Mouse (Mus musculus) midbrain, postnatal 0 days (tissue): ENCODE measurements around the gene Gsdma. TPM values are rescaled to one million over a fixed set of nuclear protein-coding genes. Genes with fewer than 3 reads are reported as not detected.
A peak's percentile ranks its signal among the peaks of the same experiment; 100 is the strongest.

Source experiments
- ATAC-seq: fragments of 200-750 bp; cut with Nextera tagmentation; 2 replicates; pipeline ENCODE4 v1.8.0; 2017; ENCODE audit warnings: moderate number of reproducible peaks, mild to moderate bottlenecking, moderate TSS enrichment, moderate library complexity; ENCODE audit not compliant: low FRiP score
- DNase-seq: peaks from one replicate; pipeline ENCODE4 v3.0.0-alpha.2; 2015; ENCODE audit warnings: low spot score
- H3K27ac ChIP-seq: fragments of 300-500 bp; sonication (generic); 2 replicates; pipeline ENCODE4 v1.5.1; 2014; ENCODE audit warnings: low read depth, mild to moderate bottlenecking, low read length, mixed read lengths
- H3K27me3 ChIP-seq: fragments of 300-500 bp; sonication (generic); 2 replicates; pipeline ENCODE4 v1.6.1; 2014; ENCODE audit warnings: low read length, control low read depth, mixed read lengths; ENCODE audit not compliant: insufficient read depth
- H3K36me3 ChIP-seq: fragments of 300-500 bp; sonication (generic); 2 replicates; pipeline ENCODE4 v1.6.1; 2014; ENCODE audit warnings: low read length, control low read depth, mixed read lengths; ENCODE audit not compliant: insufficient read depth
- H3K4me1 ChIP-seq: fragments of 300-500 bp; sonication (generic); 2 replicates; pipeline ENCODE4 v1.6.1; 2014; ENCODE audit warnings: mild to moderate bottlenecking, control low read depth, antibody characterized with exemption, low read length, mixed read lengths; ENCODE audit not compliant: insufficient read depth
- H3K4me2 ChIP-seq: fragments of 300-500 bp; sonication (generic); 2 replicates; pipeline ENCODE4 v1.6.1; 2014; ENCODE audit warnings: low read depth, mild to moderate bottlenecking, low read length, mixed read lengths; ENCODE audit not compliant: poor library complexity, severe bottlenecking
- H3K4me3 ChIP-seq: fragments of 300-500 bp; sonication (generic); 2 replicates; pipeline ENCODE4 v1.5.1; 2014; ENCODE audit warnings: low read depth, mild to moderate bottlenecking, low read length, moderate library complexity
- H3K9ac ChIP-seq: fragments of 300-500 bp; sonication (generic); replicated peaks from 2 replicates; pipeline ENCODE4 v1.6.1; 2014; ENCODE audit warnings: mild to moderate bottlenecking, low read length, moderate library complexity, mixed read lengths; ENCODE audit not compliant: poor library complexity, severe bottlenecking
- H3K9me3 ChIP-seq: fragments of 300-500 bp; sonication (generic); 2 replicates; pipeline ENCODE4 v1.6.1; 2016; ENCODE audit warnings: low read length, control low read depth
- CTCF ChIP-seq: IDR thresholded peaks from 2 replicates; pipeline ENCODE4 v1.5.1; 2016; ENCODE audit warnings: antibody characterized with exemption, mild to moderate bottlenecking
- WGBS: fragments of 180-500 bp; shearing (Covaris S2); extraction: QIAGEN DNeasy Blood & Tissue Kit; methylation state at CpG from one replicate; pipeline ENCODE4 v1.1.7; 2014; 5-methylcytosine and 5-hydroxymethylcytosine counted together
- polyA plus RNA-seq: library from polyadenylated mRNA; unstranded; fragments of >200 nt; fragmentation: Nextera tagmentation; extraction: Ambion mirVana; gene quantifications from 2 replicates; pipeline ENCODE4 v1.2.1, GENCODE M21; 2015
- total RNA-seq: library from RNA; depleted of rRNA; stranded (reverse); fragments of >200 nt; gene quantifications from 2 replicates; pipeline ENCODE4 v1.2.3, GENCODE M21; 2014; rRNA removed

The Gsdma gene
- total and polyA plus RNA-seq, 2 experiments from 2014 or later, result 0.05 TPM; not detected in 1

DNA sequence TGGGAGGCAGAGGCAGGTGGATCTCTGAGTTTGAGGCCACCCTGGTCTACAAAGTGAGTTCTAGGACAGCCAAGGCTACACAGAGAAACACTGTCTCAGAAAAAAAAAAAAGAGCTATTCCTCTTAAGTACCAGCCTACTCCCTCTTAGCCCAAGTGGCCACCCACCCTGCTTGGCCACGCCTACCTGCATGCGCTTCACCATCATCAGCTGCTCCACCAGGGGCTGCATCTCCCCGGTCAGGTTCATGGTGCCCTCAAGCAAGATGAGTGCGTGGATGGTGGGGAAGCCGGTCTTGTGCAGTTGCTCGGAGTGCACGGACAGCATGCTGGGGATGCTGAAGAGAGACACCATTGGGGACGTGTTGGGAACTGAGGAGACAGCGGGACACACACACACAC lies 51.8 kb downstream of the Gsdma start:
- Histone ChIP-seq H3K4me3 (no peak overlapping the region), H3K27ac (no peak overlapping the region), H3K4me2 (no peak overlapping the region), H3K36me3 (peaks cover 52% of the 10 kb centered on the region), H3K27me3 (no peaks in the 10 kb centered on the region), H3K4me1 (no peaks in the 10 kb centered on the region), H3K9ac (no peak overlapping the region), H3K9me3 (no peaks in the 10 kb centered on the region)
- ATAC-seq (no peak), DNase-seq (no peak)
- TF ChIP-seq CTCF, result no peak
- WGBS, result 95% methylated on average over 9 of the region's 9 CpGs

DNA sequence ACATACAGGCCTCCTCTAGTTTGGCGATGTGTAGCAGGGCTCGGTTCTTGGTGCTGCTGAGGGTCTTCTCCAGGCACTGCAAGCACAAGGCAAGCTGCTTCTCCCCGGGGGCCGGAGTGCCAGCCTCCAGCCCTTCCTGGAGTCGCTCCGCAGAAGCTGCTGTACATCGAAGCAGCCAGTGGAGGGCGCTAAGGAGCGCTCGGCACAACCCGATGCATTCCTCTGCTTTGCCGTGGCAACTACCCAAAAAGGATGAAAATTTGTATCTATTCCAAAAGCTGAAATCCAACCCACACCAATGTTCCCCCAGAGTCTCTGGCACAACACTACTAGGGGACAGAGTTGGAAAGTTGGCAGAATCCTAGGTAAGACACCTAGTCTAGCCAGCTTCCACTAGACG lies 53.8 kb downstream of the Gsdma start:
- H3K4me3 ChIP-seq, result no peak overlapping the region
- H3K4me2 ChIP-seq, result no peak overlapping the region
- no peak overlapping the region for H3K27ac ChIP-seq
- H3K9me3 ChIP-seq, result no peaks in the 10 kb centered on the region
- ATAC-seq, result no peak
- no peaks in the 10 kb centered on the region for H3K4me1 ChIP-seq
- peak; percentile 81 for TF ChIP-seq CTCF
- 15% methylated on average over 13 of the region's 13 CpGs for WGBS
- no peak overlapping the region for H3K9ac ChIP-seq
- H3K27me3 ChIP-seq, result no peaks in the 10 kb centered on the region
- peaks cover 43% of the 10 kb centered on the region for H3K36me3 ChIP-seq
- DNase-seq, result peak; percentile 80

DNA sequence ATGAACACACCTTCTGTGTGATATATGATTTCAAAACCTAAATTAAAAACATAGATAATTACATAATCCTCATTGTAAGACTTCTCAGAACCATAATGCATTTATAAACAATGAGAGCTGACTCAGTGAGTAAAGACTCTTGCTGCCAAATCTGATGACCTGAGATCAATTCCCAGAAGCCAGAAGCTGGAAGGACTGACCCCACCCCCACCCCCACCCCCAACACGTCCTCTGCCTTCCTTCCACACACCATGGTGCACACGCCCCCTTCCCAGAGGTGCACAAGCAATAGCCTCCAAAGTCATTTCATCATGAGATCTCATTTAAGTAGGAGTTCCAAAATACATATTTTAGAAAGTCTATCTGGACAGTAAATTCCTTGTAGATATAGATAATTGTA lies 56.6 kb downstream of the Gsdma start:
- no peak overlapping the region for H3K9ac ChIP-seq
- WGBS, result 75% methylated on average over 2 of the region's 2 CpGs
- H3K9me3 ChIP-seq, result no peaks in the 10 kb centered on the region
- H3K4me1 ChIP-seq, result no peaks in the 10 kb centered on the region
- no peaks in the 10 kb centered on the region for H3K27me3 ChIP-seq
- no peak for ATAC-seq
- peaks cover 38% of the 10 kb centered on the region for H3K36me3 ChIP-seq
- H3K4me3 ChIP-seq, result no peak overlapping the region
- no peak overlapping the region for H3K27ac ChIP-seq
- no peak for DNase-seq
- no peak for TF ChIP-seq CTCF
- H3K4me2 ChIP-seq, result no peak overlapping the region

DNA sequence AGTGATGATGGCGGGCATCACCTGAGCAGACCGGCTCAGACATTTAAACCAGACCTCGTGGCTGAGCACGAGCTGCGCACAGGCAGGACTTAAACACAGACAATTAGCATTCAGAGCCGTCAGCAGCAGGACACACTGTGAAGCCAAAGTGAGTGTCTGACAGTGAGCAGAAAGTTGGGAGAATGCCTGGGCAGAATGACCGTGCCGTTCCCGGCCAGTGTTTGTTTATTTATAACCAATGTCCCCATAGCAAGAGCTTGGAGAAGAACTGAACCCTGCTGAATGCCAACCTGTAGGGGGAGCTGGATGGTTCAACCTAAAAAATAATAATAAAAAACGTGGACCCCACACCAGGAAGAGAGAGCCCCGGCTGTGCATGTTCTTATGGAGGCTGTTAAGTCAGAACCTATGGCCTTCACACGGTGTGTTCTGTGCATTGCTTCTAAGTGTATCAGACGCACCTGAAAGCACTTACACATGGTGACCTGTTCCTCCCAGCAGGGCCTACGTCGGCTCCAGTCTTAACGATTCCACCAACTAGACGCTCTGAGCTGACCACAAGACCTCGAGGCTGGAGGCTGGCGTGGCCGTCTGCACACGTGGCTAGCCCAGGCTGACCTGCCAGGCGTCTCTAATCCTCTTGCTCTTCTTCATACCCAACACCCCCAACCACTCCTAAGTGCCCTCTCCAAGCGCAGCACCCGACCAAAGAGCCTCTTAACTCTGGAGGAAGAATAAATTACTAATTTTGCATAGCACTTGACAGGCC lies 57.5 kb downstream of the Gsdma start:
- Histone ChIP-seq H3K4me3 (no peak overlapping the region), H3K9ac (no peak overlapping the region), H3K9me3 (no peaks in the 10 kb centered on the region), H3K4me2 (no peak overlapping the region), H3K36me3 (peaks cover 34% of the 10 kb centered on the region), H3K4me1 (no peaks in the 10 kb centered on the region), H3K27me3 (no peaks in the 10 kb centered on the region), H3K27ac (no peak overlapping the region)
- DNase-seq (peak; percentile 73), ATAC-seq (peak; percentile 31; the same call in 1 of the 2 replicates)
- peak; percentile 62 for TF ChIP-seq CTCF
- WGBS, result 66% methylated on average over 24 of the region's 24 CpGs

DNA sequence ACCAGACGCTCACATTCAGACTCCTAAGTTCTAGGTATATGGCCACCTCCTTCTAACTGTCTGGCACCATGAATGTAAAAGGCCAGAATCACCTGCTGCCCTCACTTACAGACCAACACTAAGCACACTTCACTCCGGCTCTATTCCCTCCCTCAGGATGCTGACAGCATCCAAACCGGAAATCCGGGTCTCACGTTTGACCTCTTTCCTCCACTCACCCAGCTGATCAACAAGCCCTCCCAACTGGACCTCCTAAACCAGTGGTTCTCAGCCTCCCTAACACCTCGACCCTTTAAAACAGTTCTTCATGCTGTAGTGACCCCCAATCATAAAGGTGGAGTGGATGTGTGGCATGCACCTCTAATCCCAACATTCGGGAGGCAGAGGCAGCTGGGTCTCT lies 58.9 kb downstream of the Gsdma start:
- ATAC-seq (no peak), DNase-seq (no peak)
- no peak overlapping the region for H3K4me2 ChIP-seq
- H3K9ac ChIP-seq, result no peak overlapping the region
- no peak overlapping the region for H3K27ac ChIP-seq
- no peaks in the 10 kb centered on the region for H3K4me1 ChIP-seq
- 83% methylated on average over 7 of the region's 7 CpGs for WGBS
- TF ChIP-seq CTCF, result no peak
- H3K27me3 ChIP-seq, result no peaks in the 10 kb centered on the region
- H3K36me3 ChIP-seq, result peaks cover 22% of the 10 kb centered on the region; the same call in 1 of the 2 replicates
- H3K4me3 ChIP-seq, result no peak overlapping the region
- no peaks in the 10 kb centered on the region for H3K9me3 ChIP-seq

DNA sequence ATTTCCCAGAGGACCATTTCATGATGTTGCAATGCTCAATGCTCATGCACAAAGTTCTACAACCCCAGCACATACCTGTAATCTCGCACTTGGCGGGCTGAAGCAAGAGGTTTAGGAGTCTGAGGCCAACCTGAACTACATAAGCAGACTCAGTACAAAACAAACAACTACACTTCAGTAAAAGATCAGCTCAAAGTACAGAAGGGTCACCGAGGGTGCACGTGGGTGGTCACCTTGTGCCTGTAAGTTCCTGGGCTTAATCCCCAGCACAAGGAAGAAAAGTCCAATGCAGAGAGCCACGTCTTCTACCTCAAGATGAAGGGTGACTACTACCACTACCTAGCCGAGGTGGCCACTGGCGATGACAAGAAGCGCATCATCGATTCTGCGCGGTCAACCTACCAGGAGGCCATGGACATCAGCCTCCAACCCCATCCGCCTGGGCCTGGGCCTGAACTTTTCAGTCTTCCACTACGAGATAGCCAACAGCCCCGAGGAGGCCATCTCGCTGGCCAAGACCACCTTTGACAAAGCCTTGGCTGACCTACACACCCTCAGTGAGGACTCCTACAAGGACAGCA lies 61.9 kb downstream of the Gsdma start:
- no peak overlapping the region for H3K27ac ChIP-seq
- DNase-seq, result no peak
- no peak overlapping the region for H3K4me2 ChIP-seq
- H3K36me3 ChIP-seq, result peaks cover 22% of the 10 kb centered on the region; the same call in 1 of the 2 replicates
- H3K9ac ChIP-seq, result no peak overlapping the region
- no peaks in the 10 kb centered on the region for H3K9me3 ChIP-seq
- no peak overlapping the region for H3K4me3 ChIP-seq
- 97% methylated on average over 15 of the region's 15 CpGs for WGBS
- 0 out of 2 replicates have a peak, but pooled peaks cover 3% of the 10 kb centered on the region for H3K4me1 ChIP-seq
- no peaks in the 10 kb centered on the region for H3K27me3 ChIP-seq
- no peak for TF ChIP-seq CTCF
- ATAC-seq, result no peak

Other genes starting within 250 kb of the Gsdma start
- 68.3 and 79.2 TPM in 2 replicates for gene Mien1, start 225.4 kb upstream of the Gsdma start, total RNA-seq
- 243 and 246 TPM in 2 replicates for gene Mien1, start 225.4 kb upstream of the Gsdma start, polyA plus RNA-seq
- gene Grb7, start 218.0 kb upstream of the Gsdma start, total RNA-seq, result 0.71 and 0.82 TPM in 2 replicates
- gene Grb7, start 218.0 kb upstream of the Gsdma start, polyA plus RNA-seq, result 1.00 and 1.3 TPM in 2 replicates
- gene Ikzf3, start 118.3 kb upstream of the Gsdma start, total RNA-seq, result 0.05 TPM in 1 of 2 replicates, not detected in the other
- gene Ikzf3, start 118.3 kb upstream of the Gsdma start, polyA plus RNA-seq, result 0.16 TPM in 1 of 2 replicates, not detected in the other
- 0.24 TPM in 1 of 2 replicates, not detected in the other for gene Zpbp2, start 113.3 kb upstream of the Gsdma start, total RNA-seq
- gene Zpbp2, start 113.3 kb upstream of the Gsdma start, polyA plus RNA-seq, result 0.36 and 0.39 TPM in 2 replicates
- 104 and 115 TPM in 2 replicates for gene Ormdl3, start 77.0 kb upstream of the Gsdma start, total RNA-seq
- gene Ormdl3, start 77.0 kb upstream of the Gsdma start, polyA plus RNA-seq, result 108 and 111 TPM in 2 replicates
- not detected in 2 replicates for gene Lrrc3c, start 66.1 kb upstream of the Gsdma start, total RNA-seq
- not detected in 2 replicates for gene Lrrc3c, start 66.1 kb upstream of the Gsdma start, polyA plus RNA-seq
- not detected in 2 replicates for gene Gm12355, start 38.7 kb upstream of the Gsdma start, total RNA-seq
- 0.28 and 0.44 TPM in 2 replicates for gene Gm12355, start 38.7 kb upstream of the Gsdma start, polyA plus RNA-seq
- not detected in 2 replicates for gene Gsdma3, start 38.0 kb upstream of the Gsdma start, total RNA-seq
- not detected in 2 replicates for gene Gsdma3, start 38.0 kb upstream of the Gsdma start, polyA plus RNA-seq
- not detected in 2 replicates for gene Gsdma2, start 17.6 kb upstream of the Gsdma start, total RNA-seq
- gene Gsdma2, start 17.6 kb upstream of the Gsdma start, polyA plus RNA-seq, result 0.12 and 0.15 TPM in 2 replicates
- gene Psmd3, start 18.2 kb downstream of the Gsdma start, total RNA-seq, result 114 and 129 TPM in 2 replicates
- gene Psmd3, start 18.2 kb downstream of the Gsdma start, polyA plus RNA-seq, result 182 and 183 TPM in 2 replicates
- gene Csf3, start 36.9 kb downstream of the Gsdma start, total RNA-seq, result not detected in 2 replicates
- not detected in 2 replicates for gene Csf3, start 36.9 kb downstream of the Gsdma start, polyA plus RNA-seq
- gene Med24, start 65.1 kb downstream of the Gsdma start, total RNA-seq, result 66.6 and 81.2 TPM in 2 replicates
- gene Med24, start 65.1 kb downstream of the Gsdma start, polyA plus RNA-seq, result 52.2 and 59.8 TPM in 2 replicates
- gene Thra, start 76.3 kb downstream of the Gsdma start, total RNA-seq, result 774 and 843 TPM in 2 replicates
- gene Thra, start 76.3 kb downstream of the Gsdma start, polyA plus RNA-seq, result 165 and 182 TPM in 2 replicates
- 7.1 and 11.0 TPM in 2 replicates for gene Nr1d1, start 111.0 kb downstream of the Gsdma start, total RNA-seq
- 12.3 and 14.3 TPM in 2 replicates for gene Nr1d1, start 111.0 kb downstream of the Gsdma start, polyA plus RNA-seq
- gene Msl1, start 131.2 kb downstream of the Gsdma start, total RNA-seq, result 88.3 and 107 TPM in 2 replicates
- gene Msl1, start 131.2 kb downstream of the Gsdma start, polyA plus RNA-seq, result 22.3 and 25.8 TPM in 2 replicates
- 29.4 and 32.2 TPM in 2 replicates for gene Casc3, start 140.6 kb downstream of the Gsdma start, total RNA-seq
- gene Casc3, start 140.6 kb downstream of the Gsdma start, polyA plus RNA-seq, result 34.0 and 39.7 TPM in 2 replicates
- gene Rapgefl1, start 172.4 kb downstream of the Gsdma start, total RNA-seq, result 39.0 and 40.8 TPM in 2 replicates
- 10.9 and 11.4 TPM in 2 replicates for gene Rapgefl1, start 172.4 kb downstream of the Gsdma start, polyA plus RNA-seq
- gene Wipf2, start 199.3 kb downstream of the Gsdma start, total RNA-seq, result 9.2 and 9.8 TPM in 2 replicates
- gene Wipf2, start 199.3 kb downstream of the Gsdma start, polyA plus RNA-seq, result 3.0 and 3.8 TPM in 2 replicates
- 0.19 and 0.44 TPM in 2 replicates for gene Cdc6, start 243.4 kb downstream of the Gsdma start, total RNA-seq
- gene Cdc6, start 243.4 kb downstream of the Gsdma start, polyA plus RNA-seq, result 0.52 and 0.65 TPM in 2 replicates